Mouse (Mus musculus): ENCODE data around the gene Tmem141. TPM values are rescaled to one million over a fixed set of nuclear protein-coding genes. Genes with fewer than 3 reads are reported as not detected.

Tmem141 gene
- polyA plus RNA-seq, 1 experiment from 2014 or later: 18.3 TPM

DNA sequence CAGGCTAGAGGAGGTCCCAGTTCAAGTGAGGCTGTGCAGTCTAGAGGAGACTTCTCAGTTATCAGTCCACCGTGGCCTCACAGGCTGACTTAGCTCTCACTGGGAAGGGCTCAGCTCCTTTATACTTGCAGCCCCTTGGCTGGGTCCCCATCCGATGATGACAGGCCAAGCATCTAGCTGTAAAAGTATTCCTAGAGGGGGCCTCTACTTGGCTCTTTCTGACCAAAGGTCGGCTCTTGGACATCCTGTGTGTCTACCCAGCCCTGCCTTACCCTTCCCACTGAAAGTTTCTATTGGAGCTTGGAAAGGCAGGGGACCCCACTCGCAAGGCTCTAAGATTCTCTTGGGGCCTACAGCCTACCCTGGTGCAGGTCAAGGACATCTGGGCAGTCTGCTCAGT lies 50.6 kb downstream of the Tmem141 start:
- 93% methylated on average over 4 of the region's 4 CpGs for WGBS

More for the DNA sequence above, 50.6 kb downstream of the Tmem141 start:
- Histone ChIP-seq H3K27ac (no peak overlapping the region), H3K36me3 (peaks cover 69% of the 10 kb centered on the region), H3K4me3 (no peak overlapping the region), H3K4me1 (replicated peaks) (peaks cover 36% of the 10 kb centered on the region), H3K27me3 (ENCODE audit: insufficient read depth, poor library complexity, severe bottlenecking) (peaks cover 9% of the 10 kb centered on the region), H3K9me3 (no peaks in the 10 kb centered on the region)
- DNase-seq (ENCODE audit: low spot score): no peak

Other genes with a start within 250 kb of the Tmem141 start
- gene Sapcd2, start 249.7 kb downstream of the Tmem141 start, polyA plus RNA-seq (2016; fragmentation: Nextera tagmentation; extraction: Ambion mirVana): 71.6 and 75.1 TPM in 2 replicates
- 0.31 TPM in 1 of 2 replicates, not detected in the other for gene Entpd2, start 226.1 kb downstream of the Tmem141 start, polyA plus RNA-seq (2016; fragmentation: Nextera tagmentation; extraction: Ambion mirVana)
- gene Npdc1, start 222.7 kb downstream of the Tmem141 start, polyA plus RNA-seq (2016; fragmentation: Nextera tagmentation; extraction: Ambion mirVana): 75.1 and 155 TPM in 2 replicates
- not detected in 2 replicates for gene Fut7, start 198.7 kb downstream of the Tmem141 start, polyA plus RNA-seq (2016; fragmentation: Nextera tagmentation; extraction: Ambion mirVana)
- 5.7 and 5.9 TPM in 2 replicates for gene Abca2, start 193.3 kb downstream of the Tmem141 start, polyA plus RNA-seq (2016; fragmentation: Nextera tagmentation; extraction: Ambion mirVana)
- 0.90 and 1.2 TPM in 2 replicates for gene Clic3, start 165.2 kb downstream of the Tmem141 start, polyA plus RNA-seq (2016; fragmentation: Nextera tagmentation; extraction: Ambion mirVana)
- 17.0 and 31.3 TPM in 2 replicates for gene Paxx, start 160.9 kb downstream of the Tmem141 start, polyA plus RNA-seq (2016; fragmentation: Nextera tagmentation; extraction: Ambion mirVana)
- 0.49 and 1.7 TPM in 2 replicates for gene Ptgds, start 152.0 kb downstream of the Tmem141 start, polyA plus RNA-seq (2016; fragmentation: Nextera tagmentation; extraction: Ambion mirVana)
- not detected in 2 replicates for gene Lcn12, start 128.1 kb downstream of the Tmem141 start, polyA plus RNA-seq (2016; fragmentation: Nextera tagmentation; extraction: Ambion mirVana)
- gene Fbxw5, start 121.3 kb downstream of the Tmem141 start, polyA plus RNA-seq (2016; fragmentation: Nextera tagmentation; extraction: Ambion mirVana): 88.3 and 109 TPM in 2 replicates
- gene C8g, start 120.3 kb downstream of the Tmem141 start, polyA plus RNA-seq (2016; fragmentation: Nextera tagmentation; extraction: Ambion mirVana): 5.8 and 6.0 TPM in 2 replicates
- gene Traf2, start 75.1 kb downstream of the Tmem141 start, polyA plus RNA-seq (2016; fragmentation: Nextera tagmentation; extraction: Ambion mirVana): 38.2 and 40.1 TPM in 2 replicates
- 376 and 388 TPM in 2 replicates for gene Edf1, start 64.2 kb downstream of the Tmem141 start, polyA plus RNA-seq (2016; fragmentation: Nextera tagmentation; extraction: Ambion mirVana)
- 1.4 and 3.8 TPM in 2 replicates for gene Mamdc4, start 47.2 kb downstream of the Tmem141 start, polyA plus RNA-seq (2016; fragmentation: Nextera tagmentation; extraction: Ambion mirVana)
- gene Phpt1, start 46.8 kb downstream of the Tmem141 start, polyA plus RNA-seq (2016; fragmentation: Nextera tagmentation; extraction: Ambion mirVana): 163 and 189 TPM in 2 replicates
- 0.05 and 0.44 TPM in 2 replicates for gene Ajm1, start 40.2 kb downstream of the Tmem141 start, polyA plus RNA-seq (2016; fragmentation: Nextera tagmentation; extraction: Ambion mirVana)
- gene Rabl6, start 13.5 kb downstream of the Tmem141 start, polyA plus RNA-seq (2016; fragmentation: Nextera tagmentation; extraction: Ambion mirVana): 75.5 and 80.0 TPM in 2 replicates
- 0.17 and 0.18 TPM in 2 replicates for gene Ccdc183, start 4.3 kb downstream of the Tmem141 start, polyA plus RNA-seq (2016; fragmentation: Nextera tagmentation; extraction: Ambion mirVana)
- gene Fcna, start 6.0 kb upstream of the Tmem141 start, polyA plus RNA-seq (2016; fragmentation: Nextera tagmentation; extraction: Ambion mirVana): 1.00 and 1.2 TPM in 2 replicates
- not detected in 2 replicates for gene Lcn8, start 31.1 kb upstream of the Tmem141 start, polyA plus RNA-seq (2016; fragmentation: Nextera tagmentation; extraction: Ambion mirVana)
- gene Lcn5, start 35.9 kb upstream of the Tmem141 start, polyA plus RNA-seq (2016; fragmentation: Nextera tagmentation; extraction: Ambion mirVana): not detected in 2 replicates
- not detected in 2 replicates for gene Lcn6, start 54.8 kb upstream of the Tmem141 start, polyA plus RNA-seq (2016; fragmentation: Nextera tagmentation; extraction: Ambion mirVana)
- not detected in 2 replicates for gene Lcn10, start 60.7 kb upstream of the Tmem141 start, polyA plus RNA-seq (2016; fragmentation: Nextera tagmentation; extraction: Ambion mirVana)
- gene Obp2a, start 78.0 kb upstream of the Tmem141 start, polyA plus RNA-seq (2016; fragmentation: Nextera tagmentation; extraction: Ambion mirVana): not detected in 2 replicates
- 77.9 and 86.1 TPM in 2 replicates for gene Bmyc, start 84.7 kb upstream of the Tmem141 start, polyA plus RNA-seq (2016; fragmentation: Nextera tagmentation; extraction: Ambion mirVana)
- gene Obp2b, start 115.0 kb upstream of the Tmem141 start, polyA plus RNA-seq (2016; fragmentation: Nextera tagmentation; extraction: Ambion mirVana): not detected in 2 replicates
- not detected in 2 replicates for gene Lcn3, start 143.6 kb upstream of the Tmem141 start, polyA plus RNA-seq (2016; fragmentation: Nextera tagmentation; extraction: Ambion mirVana)
- gene Lcn11, start 155.0 kb upstream of the Tmem141 start, polyA plus RNA-seq (2016; fragmentation: Nextera tagmentation; extraction: Ambion mirVana): not detected in 2 replicates
- gene Gm13539, start 160.3 kb upstream of the Tmem141 start, polyA plus RNA-seq (2016; fragmentation: Nextera tagmentation; extraction: Ambion mirVana): not detected in 2 replicates
- not detected in 2 replicates for gene Glt6d1, start 193.8 kb upstream of the Tmem141 start, polyA plus RNA-seq (2016; fragmentation: Nextera tagmentation; extraction: Ambion mirVana)
- gene Lcn9, start 201.1 kb upstream of the Tmem141 start, polyA plus RNA-seq (2016; fragmentation: Nextera tagmentation; extraction: Ambion mirVana): not detected in 2 replicates
- gene Sohlh1, start 225.2 kb upstream of the Tmem141 start, polyA plus RNA-seq (2016; fragmentation: Nextera tagmentation; extraction: Ambion mirVana): not detected in 2 replicates
- gene Kcnt1, start 241.7 kb upstream of the Tmem141 start, polyA plus RNA-seq (2016; fragmentation: Nextera tagmentation; extraction: Ambion mirVana): 0.45 and 1.0 TPM in 2 replicates

Data from hindbrain, embryonic 10.5 days (tissue).